Mouse (Mus musculus) right cerebral cortex, postnatal 4 days (tissue): ENCODE results near the gene Olfr994.

Experiments used
- DNase-seq: peaks from one replicate; pipeline ENCODE4 v3.0.0-alpha.2; 2022

Gene Olfr994

GRCm38 (mm10) chr2:85436351-85436750 lies at the start of gene Olfr994:
TSS of gene Olfr994 (minus strand) at chr2:85436451.
- no peak for DNase-seq

- DNase-seq = no peak
Observed at GRCm38 (mm10) chr2:85466801-85467325, 30.6 kb upstream of the Olfr994 start.

- DNase-seq = no peak
Observed at GRCm38 (mm10) chr2:85443539-85443938, 7.3 kb upstream of the Olfr994 start, which contains the start of gene Olfr995. TSS of gene Olfr995 (minus strand) at chr2:85443639.

- DNase-seq = no peak
Observed at GRCm38 (mm10) chr2:85442546-85442945, 6.3 kb upstream of the Olfr994 start.

- no peak for DNase-seq
Observed at GRCm38 (mm10) chr2:85425893-85426292, 10.4 kb downstream of the Olfr994 start.

- DNase-seq = no peak
Observed at GRCm38 (mm10) chr2:85414777-85415176, 21.5 kb downstream of the Olfr994 start, which contains the start of gene Olfr993. TSS of gene Olfr993 (minus strand) at chr2:85414877.

GRCm38 (mm10) chr2:85409369-85409768 lies 26.9 kb downstream of the Olfr994 start, which contains the start of gene Olfr992:
TSS of gene Olfr992 (minus strand) at chr2:85409469.
- DNase-seq = no peak
